Mouse (Mus musculus) lung, postnatal 0 days (tissue): ENCODE results near the gene Olfr1030.
"Not testable (repeated sequence)": the region's sequence is repeated elsewhere in the genome, so short reads cannot be mapped to it uniquely, and the experiment has no call there.

Experiments used
- CTCF ChIP-seq: IDR thresholded peaks from 2 replicates; pipeline ENCODE4 v1.5.1; 2016; ENCODE audit warnings: antibody characterized with exemption, mild to moderate bottlenecking
- EP300 ChIP-seq: IDR thresholded peaks from 2 replicates; pipeline ENCODE4 v1.6.1; 2016; ENCODE audit warnings: antibody characterized with exemption, mild to moderate bottlenecking, control low read depth

GRCm38 (mm10) chr2:86020406-86020805 lies 41.3 kb downstream of the Olfr1030 start, which contains the start of gene Olfr1033:
- TF ChIP-seq EP300, CTCF: not testable (repeated sequence)
